Mouse (Mus musculus): Measurements from ENCODE around the gene Aoc2. TPM values are rescaled to one million over a fixed set of nuclear protein-coding genes. Genes with fewer than 3 reads are reported as not detected.

The Aoc2 gene
- polyA plus RNA-seq, 1 experiment from 2014 or later = 1.8 TPM

- Histone ChIP-seq H3K4me1 (replicated peaks; ENCODE audit: control insufficient read depth, insufficient read depth, low read length) (peaks cover 10% of the 10 kb centered on the region), H3K9ac (ENCODE audit: low read length) (no peak overlapping the region), H3K9me3 (ENCODE audit: control insufficient read depth, low read length) (no peaks in the 10 kb centered on the region), H3K4me3 (ENCODE audit: low read depth, low read length) (no peak overlapping the region), H3K27me3 (replicated peaks; ENCODE audit: control insufficient read depth, insufficient read depth, low read length) (no peaks in the 10 kb centered on the region), H3K36me3 (ENCODE audit: control insufficient read depth, insufficient read depth, low read length) (peaks cover 12% of the 10 kb centered on the region; the same call in 1 of the 2 replicates), H3K27ac (ENCODE audit: low read depth) (no peak overlapping the region), H3K4me2 (ENCODE audit: low read length) (no peak overlapping the region)
- DNase-seq (ENCODE audit: low spot score) (no peak), ATAC-seq (replicated peaks; ENCODE audit: low FRiP score, low TSS enrichment, low read depth) (no peak)
- WGBS = 38% methylated on average over 5 of the region's 5 CpGs
Measured at GRCm38 (mm10) chr11:101282896-101283295, 42.0 kb upstream of the Aoc2 start.

- WGBS = 68% methylated on average over 4 of the region's 4 CpGs
- Histone ChIP-seq H3K4me1 (replicated peaks; ENCODE audit: control insufficient read depth, insufficient read depth, low read length) (peaks cover 6% of the 10 kb centered on the region; the same call in 1 of the 2 replicates), H3K4me3 (ENCODE audit: low read depth, low read length) (no peak overlapping the region), H3K9ac (ENCODE audit: low read length) (no peak overlapping the region), H3K9me3 (ENCODE audit: control insufficient read depth, low read length) (no peaks in the 10 kb centered on the region), H3K27ac (ENCODE audit: low read depth) (no peak overlapping the region), H3K4me2 (ENCODE audit: low read length) (no peak overlapping the region), H3K36me3 (ENCODE audit: control insufficient read depth, insufficient read depth, low read length) (peaks cover 21% of the 10 kb centered on the region), H3K27me3 (replicated peaks; ENCODE audit: control insufficient read depth, insufficient read depth, low read length) (no peaks in the 10 kb centered on the region)
- ATAC-seq (replicated peaks; ENCODE audit: low FRiP score, low TSS enrichment, low read depth) (no peak), DNase-seq (ENCODE audit: low spot score) (no peak)
Measured at GRCm38 (mm10) chr11:101283805-101284204, 41.1 kb upstream of the Aoc2 start.

- Histone ChIP-seq H3K4me1 (replicated peaks; ENCODE audit: control insufficient read depth, insufficient read depth, low read length) (no peaks in the 10 kb centered on the region), H3K27me3 (replicated peaks; ENCODE audit: control insufficient read depth, insufficient read depth, low read length) (no peaks in the 10 kb centered on the region), H3K4me3 (ENCODE audit: low read depth, low read length) (no peak overlapping the region), H3K4me2 (ENCODE audit: low read length) (no peak overlapping the region), H3K9ac (ENCODE audit: low read length) (no peak overlapping the region), H3K36me3 (ENCODE audit: control insufficient read depth, insufficient read depth, low read length) (peaks cover 51% of the 10 kb centered on the region), H3K9me3 (ENCODE audit: control insufficient read depth, low read length) (no peaks in the 10 kb centered on the region), H3K27ac (ENCODE audit: low read depth) (no peak overlapping the region)
- DNase-seq (ENCODE audit: low spot score) (no peak), ATAC-seq (replicated peaks; ENCODE audit: low FRiP score, low TSS enrichment, low read depth) (no peak)
- 85% methylated on average over 9 of the region's 9 CpGs for WGBS
Measured at GRCm38 (mm10) chr11:101287306-101287705, 37.6 kb upstream of the Aoc2 start.

- WGBS = 97% methylated on average over 8 of the region's 8 CpGs
- no peak overlapping the region for H3K4me2 ChIP-seq (ENCODE audit: low read length)
- H3K36me3 ChIP-seq (ENCODE audit: control insufficient read depth, insufficient read depth, low read length) = peaks cover 85% of the 10 kb centered on the region
Measured at GRCm38 (mm10) chr11:101291231-101291630, 33.6 kb upstream of the Aoc2 start.

GRCm38 (mm10) chr11:101295191-101295590, 29.7 kb upstream of the Aoc2 start:
- Histone ChIP-seq H3K9ac (ENCODE audit: low read length) (no peak overlapping the region), H3K4me1 (replicated peaks; ENCODE audit: control insufficient read depth, insufficient read depth, low read length) (no peaks in the 10 kb centered on the region), H3K9me3 (ENCODE audit: control insufficient read depth, low read length) (no peaks in the 10 kb centered on the region), H3K36me3 (ENCODE audit: control insufficient read depth, insufficient read depth, low read length) (peaks cover 76% of the 10 kb centered on the region), H3K4me2 (ENCODE audit: low read length) (no peak overlapping the region), H3K4me3 (ENCODE audit: low read depth, low read length) (no peak overlapping the region), H3K27ac (ENCODE audit: low read depth) (no peak overlapping the region), H3K27me3 (replicated peaks; ENCODE audit: control insufficient read depth, insufficient read depth, low read length) (no peaks in the 10 kb centered on the region)
- DNase-seq (ENCODE audit: low spot score) (no peak), ATAC-seq (replicated peaks; ENCODE audit: low FRiP score, low TSS enrichment, low read depth) (no peak)
- 96% methylated on average over 8 of the region's 8 CpGs for WGBS

More at GRCm38 (mm10) chr11:101291231-101291630, 33.6 kb upstream of the Aoc2 start:
- Histone ChIP-seq H3K27ac (ENCODE audit: low read depth) (no peak overlapping the region), H3K4me1 (replicated peaks; ENCODE audit: control insufficient read depth, insufficient read depth, low read length) (no peaks in the 10 kb centered on the region), H3K4me3 (ENCODE audit: low read depth, low read length) (no peak overlapping the region), H3K27me3 (replicated peaks; ENCODE audit: control insufficient read depth, insufficient read depth, low read length) (no peaks in the 10 kb centered on the region), H3K9ac (ENCODE audit: low read length) (no peak overlapping the region), H3K9me3 (ENCODE audit: control insufficient read depth, low read length) (no peaks in the 10 kb centered on the region)
- DNase-seq (ENCODE audit: low spot score) (no peak), ATAC-seq (replicated peaks; ENCODE audit: low FRiP score, low TSS enrichment, low read depth) (no peak)

- Histone ChIP-seq H3K4me2 (ENCODE audit: low read length) (peak overlapping the region; percentile 99), H3K9ac (ENCODE audit: low read length) (peak overlapping the region; percentile 82), H3K9me3 (ENCODE audit: control insufficient read depth, low read length) (no peaks in the 10 kb centered on the region), H3K27me3 (replicated peaks; ENCODE audit: control insufficient read depth, insufficient read depth, low read length) (no peaks in the 10 kb centered on the region), H3K4me3 (ENCODE audit: low read depth, low read length) (peak overlapping the region; percentile 96), H3K36me3 (ENCODE audit: control insufficient read depth, insufficient read depth, low read length) (peaks cover 23% of the 10 kb centered on the region), H3K4me1 (replicated peaks; ENCODE audit: control insufficient read depth, insufficient read depth, low read length) (peaks cover 10% of the 10 kb centered on the region), H3K27ac (ENCODE audit: low read depth) (no peak overlapping the region)
- ATAC-seq (replicated peaks; ENCODE audit: low FRiP score, low TSS enrichment, low read depth) (no peak), DNase-seq (ENCODE audit: low spot score) (no peak)
- WGBS = 63% methylated on average over 7 of the region's 7 CpGs
Measured at GRCm38 (mm10) chr11:101300881-101301280, 24.0 kb upstream of the Aoc2 start.

- DNase-seq (ENCODE audit: low spot score) (no peak), ATAC-seq (replicated peaks; ENCODE audit: low FRiP score, low TSS enrichment, low read depth) (peak; percentile 48; the same call in 1 of the 2 replicates)
- peak overlapping the region; percentile 43 for H3K27ac ChIP-seq (ENCODE audit: low read depth)
- peak overlapping the region; percentile 82 for H3K9ac ChIP-seq (ENCODE audit: low read length)
- H3K27me3 ChIP-seq (replicated peaks; ENCODE audit: control insufficient read depth, insufficient read depth, low read length) = no peaks in the 10 kb centered on the region
- no peaks in the 10 kb centered on the region for H3K9me3 ChIP-seq (ENCODE audit: control insufficient read depth, low read length)
- peaks cover 10% of the 10 kb centered on the region for H3K4me1 ChIP-seq (replicated peaks; ENCODE audit: control insufficient read depth, insufficient read depth, low read length)
- H3K36me3 ChIP-seq (ENCODE audit: control insufficient read depth, insufficient read depth, low read length) = peaks cover 22% of the 10 kb centered on the region
- peak overlapping the region; percentile 99 for H3K4me2 ChIP-seq (ENCODE audit: low read length)
- peak overlapping the region; percentile 96 for H3K4me3 ChIP-seq (ENCODE audit: low read depth, low read length)
- WGBS = 12% methylated on average over 26 of the region's 26 CpGs
Measured at GRCm38 (mm10) chr11:101301299-101302003, 23.4 kb upstream of the Aoc2 start.

GRCm38 (mm10) chr11:101302004-101302798, 22.7 kb upstream of the Aoc2 start, which contains the start of gene Becn1:
TSS of gene Becn1 (minus strand) at chr11:101302286.
- Histone ChIP-seq H3K4me2 (ENCODE audit: low read length) (peak within 1 kb of the TSS; percentile 99), H3K9ac (ENCODE audit: low read length) (peak within 1 kb of the TSS; percentile 82), H3K36me3 (ENCODE audit: control insufficient read depth, insufficient read depth, low read length) (peaks cover 16% of the 10 kb centered on the region), H3K4me3 (ENCODE audit: low read depth, low read length) (peak within 1 kb of the TSS; percentile 96), H3K9me3 (ENCODE audit: control insufficient read depth, low read length) (no peaks in the 10 kb centered on the region), H3K27ac (ENCODE audit: low read depth) (peak within 1 kb of the TSS; percentile 43), H3K27me3 (replicated peaks; ENCODE audit: control insufficient read depth, insufficient read depth, low read length) (no peaks in the 10 kb centered on the region), H3K4me1 (replicated peaks; ENCODE audit: control insufficient read depth, insufficient read depth, low read length) (peaks cover 10% of the 10 kb centered on the region)
- DNase-seq (ENCODE audit: low spot score) (peak; percentile 99), ATAC-seq (replicated peaks; ENCODE audit: low FRiP score, low TSS enrichment, low read depth) (peak; percentile 96)
- WGBS = 6% methylated on average over 39 of the region's 39 CpGs

Data from intestine, embryonic 14.5 days (tissue).